Mouse (Mus musculus) ES-Bruce4 (cell line): Measurements from ENCODE around the gene Kif6.

Source experiments
- CTCF ChIP-seq: IDR thresholded peaks from one replicate; pipeline ENCODE4 v1.8.1; 2011; ENCODE audit warnings: low read depth, low read length
- POLR2A ChIP-seq: IDR thresholded peaks from one replicate; pipeline ENCODE4 v1.8.1; 2011; ENCODE audit warnings: low read length; ENCODE audit not compliant: insufficient read depth

DNA sequence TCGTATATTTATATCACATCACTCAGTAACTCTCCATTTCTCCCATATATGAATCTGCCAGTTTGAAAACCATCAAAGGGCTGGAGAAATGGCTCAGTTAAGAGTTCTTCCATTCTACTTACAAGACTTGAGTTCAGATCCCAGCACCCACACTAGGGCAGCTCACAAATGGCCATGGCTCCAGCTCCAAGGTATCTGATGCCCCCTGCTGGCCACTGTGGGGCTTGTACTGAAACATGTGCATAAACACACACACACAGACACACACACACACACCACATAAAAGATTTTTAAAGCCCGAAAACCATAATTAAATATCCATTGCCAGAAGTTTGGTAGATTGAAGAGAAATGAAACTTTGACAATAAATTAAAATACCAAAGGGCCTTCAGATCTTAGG is 111.3 kb downstream of the Kif6 start:
- TF ChIP-seq CTCF (no peak), POLR2A (no peak)
